Mouse (Mus musculus): Measurements from ENCODE around the gene Arpc5l. TPM values are rescaled to one million over a fixed set of nuclear protein-coding genes. Genes with fewer than 3 reads are reported as not detected.
A peak's percentile ranks its signal among the peaks of the same experiment; 100 is the strongest.

Arpc5l gene
- polyA plus RNA-seq (2014; fragmentation: Nextera tagmentation; extraction: Ambion mirVana): 132 and 136 TPM in 2 replicates

- H3K4me1 ChIP-seq (ENCODE audit: insufficient read depth): peaks cover 12% of the 10 kb centered on the region; the same call in 1 of the 2 replicates
- WGBS: under 1% methylated on average over 47 of the region's 58 CpGs
Observed at GRCm38 (mm10) chr2:39004880-39005435, at the start of gene Arpc5l. Gene Arpc5l (plus strand): TSS chr2:39005348.

GRCm38 (mm10) chr2:38956062-38956461 is 49.1 kb upstream of the Arpc5l start:
- H3K9ac ChIP-seq: no peak overlapping the region
- DNase-seq (no peak), ATAC-seq (ENCODE audit: insufficient read depth) (no peak)
- no peaks in the 10 kb centered on the region for H3K9me3 ChIP-seq (ENCODE audit: low read depth, low read length)
- 58% methylated on average over 2 of the region's 2 CpGs for WGBS
- H3K27ac ChIP-seq (ENCODE audit: low read depth): no peak overlapping the region
- no peak overlapping the region for H3K4me3 ChIP-seq (ENCODE audit: low read depth, low read length)
- no peak overlapping the region for H3K4me2 ChIP-seq
- H3K4me1 ChIP-seq (ENCODE audit: insufficient read depth): no peaks in the 10 kb centered on the region; the same call in 1 of the 2 replicates
- no peaks in the 10 kb centered on the region for H3K27me3 ChIP-seq (ENCODE audit: insufficient read depth, low read length)
- H3K36me3 ChIP-seq (ENCODE audit: insufficient read depth): no peaks in the 10 kb centered on the region
- TF ChIP-seq CTCF (IDR thresholded peaks at IDR 0.05; ENCODE audit: low read depth): no peak

More at GRCm38 (mm10) chr2:39004880-39005435, at the start of gene Arpc5l:
- Histone ChIP-seq H3K27me3 (ENCODE audit: insufficient read depth, low read length) (no peaks in the 10 kb centered on the region), H3K9me3 (ENCODE audit: low read depth, low read length) (no peaks in the 10 kb centered on the region), H3K27ac (ENCODE audit: low read depth) (peak within 1 kb of the TSS; percentile 89), H3K4me3 (ENCODE audit: low read depth, low read length) (peak within 1 kb of the TSS; percentile 77), H3K9ac (peak within 1 kb of the TSS; percentile 90), H3K36me3 (ENCODE audit: insufficient read depth) (peaks cover 41% of the 10 kb centered on the region), H3K4me2 (peak within 1 kb of the TSS; percentile 86)
- ATAC-seq (ENCODE audit: insufficient read depth) (peak; percentile 83), DNase-seq (peak; percentile 96)
- TF ChIP-seq CTCF (IDR thresholded peaks at IDR 0.05; ENCODE audit: low read depth): no peak

GRCm38 (mm10) chr2:38957671-38958223 is 47.4 kb upstream of the Arpc5l start:
- DNase-seq (no peak), ATAC-seq (ENCODE audit: insufficient read depth) (no peak)
- H3K4me2 ChIP-seq: no peak overlapping the region
- no peaks in the 10 kb centered on the region for H3K9me3 ChIP-seq (ENCODE audit: low read depth, low read length)
- H3K4me1 ChIP-seq (ENCODE audit: insufficient read depth): no peaks in the 10 kb centered on the region
- TF ChIP-seq CTCF (IDR thresholded peaks at IDR 0.05; ENCODE audit: low read depth): no peak
- no peak overlapping the region for H3K27ac ChIP-seq (ENCODE audit: low read depth)
- H3K27me3 ChIP-seq (ENCODE audit: insufficient read depth, low read length): no peaks in the 10 kb centered on the region
- WGBS: 77% methylated on average over 5 of the region's 5 CpGs
- H3K36me3 ChIP-seq (ENCODE audit: insufficient read depth): no peaks in the 10 kb centered on the region
- no peak overlapping the region for H3K9ac ChIP-seq
- no peak overlapping the region for H3K4me3 ChIP-seq (ENCODE audit: low read depth, low read length)

GRCm38 (mm10) chr2:38964198-38964597 is 41.0 kb upstream of the Arpc5l start:
- Histone ChIP-seq H3K4me2 (no peak overlapping the region), H3K4me3 (ENCODE audit: low read depth, low read length) (no peak overlapping the region), H3K27me3 (ENCODE audit: insufficient read depth, low read length) (no peaks in the 10 kb centered on the region), H3K9ac (no peak overlapping the region), H3K9me3 (ENCODE audit: low read depth, low read length) (no peaks in the 10 kb centered on the region), H3K27ac (ENCODE audit: low read depth) (no peak overlapping the region), H3K4me1 (ENCODE audit: insufficient read depth) (no peaks in the 10 kb centered on the region), H3K36me3 (ENCODE audit: insufficient read depth) (no peaks in the 10 kb centered on the region)
- ATAC-seq (ENCODE audit: insufficient read depth) (0 out of 2 replicates have a peak, but pooled peaks have one; percentile 38), DNase-seq (peak; percentile 55)
- 12% methylated on average over 4 of the region's 4 CpGs for WGBS
- no peak for TF ChIP-seq CTCF (IDR thresholded peaks at IDR 0.05; ENCODE audit: low read depth)

- H3K4me2 ChIP-seq: no peak overlapping the region
Observed at GRCm38 (mm10) chr2:38969650-38970049, 35.5 kb upstream of the Arpc5l start.

GRCm38 (mm10) chr2:38970057-38970456 is 35.1 kb upstream of the Arpc5l start:
- Histone ChIP-seq H3K9ac (no peak overlapping the region), H3K36me3 (ENCODE audit: insufficient read depth) (no peaks in the 10 kb centered on the region), H3K4me3 (ENCODE audit: low read depth, low read length) (no peak overlapping the region), H3K9me3 (ENCODE audit: low read depth, low read length) (no peaks in the 10 kb centered on the region), H3K4me2 (no peak overlapping the region), H3K27ac (ENCODE audit: low read depth) (no peak overlapping the region), H3K4me1 (ENCODE audit: insufficient read depth) (no peaks in the 10 kb centered on the region), H3K27me3 (ENCODE audit: insufficient read depth, low read length) (no peaks in the 10 kb centered on the region)
- 56% methylated on average over 5 of the region's 5 CpGs for WGBS
- no peak for TF ChIP-seq CTCF (IDR thresholded peaks at IDR 0.05; ENCODE audit: low read depth)
- DNase-seq: no peak
- ATAC-seq (ENCODE audit: insufficient read depth): no peak

More at GRCm38 (mm10) chr2:38969650-38970049, 35.5 kb upstream of the Arpc5l start:
- no peak overlapping the region for H3K4me3 ChIP-seq (ENCODE audit: low read depth, low read length)
- WGBS: 80% methylated on average over 2 of the region's 2 CpGs
- no peaks in the 10 kb centered on the region for H3K27me3 ChIP-seq (ENCODE audit: insufficient read depth, low read length)
- no peak for DNase-seq
- H3K9ac ChIP-seq: no peak overlapping the region
- no peaks in the 10 kb centered on the region for H3K36me3 ChIP-seq (ENCODE audit: insufficient read depth)
- H3K27ac ChIP-seq (ENCODE audit: low read depth): no peak overlapping the region
- H3K9me3 ChIP-seq (ENCODE audit: low read depth, low read length): no peaks in the 10 kb centered on the region
- no peak for ATAC-seq (ENCODE audit: insufficient read depth)
- TF ChIP-seq CTCF (IDR thresholded peaks at IDR 0.05; ENCODE audit: low read depth): no peak
- no peaks in the 10 kb centered on the region for H3K4me1 ChIP-seq (ENCODE audit: insufficient read depth)

- no peaks in the 10 kb centered on the region for H3K27me3 ChIP-seq (ENCODE audit: insufficient read depth, low read length)
Observed at GRCm38 (mm10) chr2:38973223-38973622, 31.9 kb upstream of the Arpc5l start.

More at GRCm38 (mm10) chr2:38973223-38973622, 31.9 kb upstream of the Arpc5l start:
- H3K4me2 ChIP-seq: no peak overlapping the region
- H3K27ac ChIP-seq (ENCODE audit: low read depth): no peak overlapping the region
- no peaks in the 10 kb centered on the region for H3K36me3 ChIP-seq (ENCODE audit: insufficient read depth)
- 29% methylated on average over 2 of the region's 2 CpGs for WGBS
- no peak overlapping the region for H3K4me3 ChIP-seq (ENCODE audit: low read depth, low read length)
- no peak for ATAC-seq (ENCODE audit: insufficient read depth)
- H3K9ac ChIP-seq: no peak overlapping the region
- no peaks in the 10 kb centered on the region for H3K4me1 ChIP-seq (ENCODE audit: insufficient read depth)
- no peak for DNase-seq
- H3K9me3 ChIP-seq (ENCODE audit: low read depth, low read length): no peaks in the 10 kb centered on the region
- no peak for TF ChIP-seq CTCF (IDR thresholded peaks at IDR 0.05; ENCODE audit: low read depth)

Data from lung, embryonic 14.5 days (tissue).